Mouse (Mus musculus): ENCODE data around the gene Narf. TPM values are rescaled to one million over a fixed set of nuclear protein-coding genes. Genes with fewer than 3 reads are reported as not detected.

Narf gene
- polyA plus RNA-seq (2014; fragmentation: Illumina TruSeq; extraction: RNeasy Lipid Tissue Mini Kit (QIAGEN cat#74804)), result 12.8 TPM

GRCm38 (mm10) chr11:121236564-121237344 lies at the start of gene Narf:
Gene Narf, plus strand, starts transcription at chr11:121237253.

GRCm38 (mm10) chr11:121204161-121205006 lies 32.7 kb upstream of the Narf start, which contains the start of the genes Hexdc and Ogfod3:
Gene Hexdc, plus strand, starts transcription at chr11:121204433.
Gene Ogfod3, minus strand, starts transcription at chr11:121204711.

GRCm38 (mm10) chr11:121229018-121229439 lies 8.0 kb upstream of the Narf start, which contains the start of gene Cybc1:
Gene Cybc1, minus strand, starts transcription at chr11:121229322.

GRCm38 (mm10) chr11:121259160-121260100 lies 22.4 kb downstream of the Narf start, which contains the start of gene Foxk2:
Gene Foxk2, plus strand, starts transcription at chr11:121259990.

Other genes with a start within 250 kb of the Narf start
- gene Csnk1d, start 245.9 kb upstream of the Narf start, polyA plus RNA-seq (2014; fragmentation: Illumina TruSeq; extraction: RNeasy Lipid Tissue Mini Kit (QIAGEN cat#74804)), result 69.4 TPM
- 1.00 TPM for gene Cd7, start 197.8 kb upstream of the Narf start, polyA plus RNA-seq (2014; fragmentation: Illumina TruSeq; extraction: RNeasy Lipid Tissue Mini Kit (QIAGEN cat#74804))
- 7.0 TPM for gene Sectm1b, start 173.7 kb upstream of the Narf start, polyA plus RNA-seq (2014; fragmentation: Illumina TruSeq; extraction: RNeasy Lipid Tissue Mini Kit (QIAGEN cat#74804))
- 0.37 TPM for gene Sectm1a, start 156.0 kb upstream of the Narf start, polyA plus RNA-seq (2014; fragmentation: Illumina TruSeq; extraction: RNeasy Lipid Tissue Mini Kit (QIAGEN cat#74804))
- not detected for gene Tex19.2, start 118.6 kb upstream of the Narf start, polyA plus RNA-seq (2014; fragmentation: Illumina TruSeq; extraction: RNeasy Lipid Tissue Mini Kit (QIAGEN cat#74804))
- gene Tex19.1, start 91.1 kb upstream of the Narf start, polyA plus RNA-seq (2014; fragmentation: Illumina TruSeq; extraction: RNeasy Lipid Tissue Mini Kit (QIAGEN cat#74804)), result 0.68 TPM
- not detected for gene Uts2r, start 77.0 kb upstream of the Narf start, polyA plus RNA-seq (2014; fragmentation: Illumina TruSeq; extraction: RNeasy Lipid Tissue Mini Kit (QIAGEN cat#74804))
- 16.2 TPM for gene Hexdc, start 32.8 kb upstream of the Narf start, polyA plus RNA-seq (2014; fragmentation: Illumina TruSeq; extraction: RNeasy Lipid Tissue Mini Kit (QIAGEN cat#74804))
- gene Ogfod3, start 32.5 kb upstream of the Narf start, polyA plus RNA-seq (2014; fragmentation: Illumina TruSeq; extraction: RNeasy Lipid Tissue Mini Kit (QIAGEN cat#74804)), result 2.3 TPM
- gene Cybc1, start 7.9 kb upstream of the Narf start, polyA plus RNA-seq (2014; fragmentation: Illumina TruSeq; extraction: RNeasy Lipid Tissue Mini Kit (QIAGEN cat#74804)), result 11.0 TPM
- 24.7 TPM for gene Foxk2, start 22.7 kb downstream of the Narf start, polyA plus RNA-seq (2014; fragmentation: Illumina TruSeq; extraction: RNeasy Lipid Tissue Mini Kit (QIAGEN cat#74804))
- 109 TPM for gene Wdr45b, start 117.2 kb downstream of the Narf start, polyA plus RNA-seq (2014; fragmentation: Illumina TruSeq; extraction: RNeasy Lipid Tissue Mini Kit (QIAGEN cat#74804))
- gene Rab40b, start 151.0 kb downstream of the Narf start, polyA plus RNA-seq (2014; fragmentation: Illumina TruSeq; extraction: RNeasy Lipid Tissue Mini Kit (QIAGEN cat#74804)), result 4.2 TPM
- gene Fn3krp, start 184.1 kb downstream of the Narf start, polyA plus RNA-seq (2014; fragmentation: Illumina TruSeq; extraction: RNeasy Lipid Tissue Mini Kit (QIAGEN cat#74804)), result 12.8 TPM
- gene Fn3k, start 197.7 kb downstream of the Narf start, polyA plus RNA-seq (2014; fragmentation: Illumina TruSeq; extraction: RNeasy Lipid Tissue Mini Kit (QIAGEN cat#74804)), result 0.63 TPM
- 30.1 TPM for gene Tbcd, start 214.7 kb downstream of the Narf start, polyA plus RNA-seq (2014; fragmentation: Illumina TruSeq; extraction: RNeasy Lipid Tissue Mini Kit (QIAGEN cat#74804))

Data from ovary, adult 10 weeks (tissue).